ENCODE assay signal across 8 mouse cellular contexts in genomic region chr17:31295215-31295891, GRCm38 (mm10). TPM values are rescaled to one million over a fixed set of nuclear protein-coding genes. Genes with fewer than 3 reads are reported as not detected.
DNase-seq lines count a peak whose midpoint lies in the region; ATAC-seq and TF ChIP-seq lines count a peak whose summit lies in the region.

No protein-coding gene starts in this region.

- peak overlapping the region; percentile 70 for H3K4me3 ChIP-seq in left cerebral cortex, adult 2 months
- H3K4me3 ChIP-seq in cortical plate, adult 2 months (ENCODE audit: insufficient read depth, low read length): peak overlapping the region; percentile 66
- peak overlapping the region; percentile 63 for H3K4me3 ChIP-seq in heart, postnatal 0 days (ENCODE audit: low read depth, low read length)
- peak overlapping the region; percentile 64 for H3K4me3 ChIP-seq in liver, embryonic 11.5 days (ENCODE audit: low read depth, low read length)
- peak overlapping the region; percentile 68 for H3K4me3 ChIP-seq in midbrain, embryonic 16.5 days (ENCODE audit: low read depth, low read length)

- 25% methylated on average over 25 of the region's 25 CpGs for WGBS in heart, postnatal 0 days
- 10% methylated on average over 25 of the region's 25 CpGs for WGBS in liver, embryonic 11.5 days
- WGBS in midbrain, embryonic 16.5 days: 15% methylated on average over 25 of the region's 25 CpGs

- H3K9me3 ChIP-seq in heart, postnatal 0 days (replicated peaks; ENCODE audit: control insufficient read depth, low read length): no peaks in the 10 kb centered on the region
- no peaks in the 10 kb centered on the region for H3K9me3 ChIP-seq in liver, embryonic 11.5 days (ENCODE audit: control insufficient read depth, low read length)
- no peaks in the 10 kb centered on the region for H3K9me3 ChIP-seq in midbrain, embryonic 16.5 days (replicated peaks; ENCODE audit: control insufficient read depth, low read length, poor library complexity, severe bottlenecking)

- TF ChIP-seq EP300 in heart, postnatal 0 days (IDR thresholded peaks at IDR 0.05; ENCODE audit: low read depth): no peak

- H3K27ac ChIP-seq in left cerebral cortex, adult 2 months: peak overlapping the region; percentile 78; the same call in 1 of the 2 replicates
- H3K27ac ChIP-seq in cortical plate, adult 2 months (ENCODE audit: insufficient read depth, low read length): no peak overlapping the region
- no peak overlapping the region for H3K27ac ChIP-seq in heart, postnatal 0 days (ENCODE audit: low read depth)
- no peak overlapping the region for H3K27ac ChIP-seq in liver, embryonic 11.5 days (ENCODE audit: low read depth, low read length)
- H3K27ac ChIP-seq in midbrain, embryonic 16.5 days (ENCODE audit: low read length): peak overlapping the region; percentile 79

- no peaks in the 10 kb centered on the region for H3K4me1 ChIP-seq in cortical plate, adult 2 months (ENCODE audit: control insufficient read depth, insufficient read depth, low read length)
- peaks cover 30% of the 10 kb centered on the region for H3K4me1 ChIP-seq in heart, postnatal 0 days (ENCODE audit: control insufficient read depth, insufficient read depth)
- peaks cover 21% of the 10 kb centered on the region for H3K4me1 ChIP-seq in liver, embryonic 11.5 days (replicated peaks; ENCODE audit: control insufficient read depth, insufficient read depth, low read length)
- H3K4me1 ChIP-seq in midbrain, embryonic 16.5 days (ENCODE audit: control insufficient read depth, insufficient read depth, low read length): peaks cover 20% of the 10 kb centered on the region

- H3K27me3 ChIP-seq in heart, postnatal 0 days (ENCODE audit: control insufficient read depth, insufficient read depth, low read length): no peaks in the 10 kb centered on the region
- H3K27me3 ChIP-seq in liver, embryonic 11.5 days (replicated peaks; ENCODE audit: control insufficient read depth, insufficient read depth, low read length): peaks cover 8% of the 10 kb centered on the region
- no peaks in the 10 kb centered on the region for H3K27me3 ChIP-seq in midbrain, embryonic 16.5 days (ENCODE audit: control insufficient read depth, insufficient read depth, low read depth, low read length)

- peak; percentile 47; the same call in 1 of the 2 replicates for ATAC-seq in heart, postnatal 0 days (ENCODE audit: insufficient read depth, low read depth)
- ATAC-seq in liver, embryonic 11.5 days (replicated peaks; ENCODE audit: low FRiP score): peak; percentile 70
- ATAC-seq in midbrain, embryonic 16.5 days: peak; percentile 41; the same call in 1 of the 2 replicates

- peak overlapping the region; percentile 63; the same call in 1 of the 2 replicates for H3K9ac ChIP-seq in heart, postnatal 0 days (replicated peaks; ENCODE audit: low read depth, low read length)
- peak overlapping the region; percentile 73 for H3K9ac ChIP-seq in liver, embryonic 11.5 days (ENCODE audit: low read depth, low read length)
- H3K9ac ChIP-seq in midbrain, embryonic 16.5 days (ENCODE audit: low read depth, low read length): peak overlapping the region; percentile 82

- intact Hi-C loops in left cerebral cortex, adult 2 months (cut with DNase I): no loop called here

- TF ChIP-seq POLR2A in cortical plate, adult 2 months (IDR thresholded peaks at IDR 0.05; ENCODE audit: extremely low read depth, insufficient read depth, low read length): no peak

- H3K4me2 ChIP-seq in heart, postnatal 0 days (ENCODE audit: low read depth, low read length): peak overlapping the region; percentile 98
- peak overlapping the region; percentile 97 for H3K4me2 ChIP-seq in liver, embryonic 11.5 days
- H3K4me2 ChIP-seq in midbrain, embryonic 16.5 days (ENCODE audit: low read length): peak overlapping the region; percentile 95

- no peak for DNase-seq in left cerebral cortex, adult 2 months (ENCODE audit: extremely low spot score in 1 of 2, low spot score in 2 of 2)
- DNase-seq in left cerebral cortex, adult 9 months (ENCODE audit: low spot score in 2 of 2): no peak
- peak; percentile 46 for DNase-seq in heart, postnatal 0 days (ENCODE audit: low spot score)
- peak; percentile 51 for DNase-seq in liver, embryonic 11.5 days (ENCODE audit: low spot score)
- DNase-seq in testis, postnatal 10 days (ENCODE audit: low spot score): peak; percentile 72
- no peak for DNase-seq in urinary bladder, postnatal 25 days (ENCODE audit: low spot score)

- H3K36me3 ChIP-seq in heart, postnatal 0 days (replicated peaks; ENCODE audit: control insufficient read depth, insufficient read depth, low read length): no peaks in the 10 kb centered on the region
- no peaks in the 10 kb centered on the region for H3K36me3 ChIP-seq in liver, embryonic 11.5 days (ENCODE audit: control insufficient read depth, insufficient read depth, low read length)
- H3K36me3 ChIP-seq in midbrain, embryonic 16.5 days (ENCODE audit: control insufficient read depth, insufficient read depth, low read length): no peaks in the 10 kb centered on the region

- peak; percentile 54 for TF ChIP-seq CTCF in left cerebral cortex, adult 2 months (IDR thresholded peaks at IDR 0.05)
- TF ChIP-seq CTCF in cortical plate, adult 2 months (IDR thresholded peaks at IDR 0.05; ENCODE audit: extremely low read depth, insufficient read depth, low read length): peak; percentile 37; the same call in 1 of the 2 replicates
- no peak; the same call in 1 of the 2 replicates for TF ChIP-seq CTCF in heart, postnatal 0 days (IDR thresholded peaks at IDR 0.05; ENCODE audit: low read depth)

RNA-seq across cellular contexts. Expression of gene Slc37a1, which starts 8.8 kb away (rescaled TPM):
- total RNA-seq in left cerebral cortex, adult 2 months (2021): 10 to 100 TPM in 1 of 2 experiments, 1 to 10 TPM in 1; 9.4 to 12.0 TPM
- polyA plus RNA-seq in cortical plate, adult 2 months (2012; rRNA removed): 9.3 and 10.5 TPM in 2 replicates
- 16.8 and 37.9 TPM in 2 replicates for total RNA-seq in heart, postnatal 0 days (2014; rRNA removed; ENCODE audit: low replicate concordance)
- polyA plus RNA-seq in heart, postnatal 0 days (2015; fragmentation: Nextera tagmentation; extraction: Ambion mirVana): 9.7 and 13.5 TPM in 2 replicates
- 6.6 and 7.7 TPM in 2 replicates for polyA plus RNA-seq in liver, embryonic 11.5 days (2014; fragmentation: Nextera tagmentation; extraction: Ambion mirVana)
- 12.9 and 20.1 TPM in 2 replicates for polyA plus RNA-seq in midbrain, embryonic 16.5 days (2015; fragmentation: Nextera tagmentation; extraction: Ambion mirVana)

RNA-seq across cellular contexts. Expression of gene Rsph1, which starts 18.2 kb away (rescaled TPM):
- total RNA-seq in left cerebral cortex, adult 2 months (2021): 10 to 100 TPM; 14.5 to 19.8 TPM
- polyA plus RNA-seq in cortical plate, adult 2 months (2012; rRNA removed): 2.6 and 3.6 TPM in 2 replicates
- total RNA-seq in heart, postnatal 0 days (2014; rRNA removed; ENCODE audit: low replicate concordance): 0.27 TPM in 1 of 2 replicates, not detected in the other
- polyA plus RNA-seq in heart, postnatal 0 days (2015; fragmentation: Nextera tagmentation; extraction: Ambion mirVana): 1.6 and 2.3 TPM in 2 replicates
- 0.40 and 0.88 TPM in 2 replicates for polyA plus RNA-seq in liver, embryonic 11.5 days (2014; fragmentation: Nextera tagmentation; extraction: Ambion mirVana)
- polyA plus RNA-seq in midbrain, embryonic 16.5 days (2015; fragmentation: Nextera tagmentation; extraction: Ambion mirVana): 6.4 and 8.6 TPM in 2 replicates

Comparison
In these comparisons a context has a peak if more than half of its experiments do, and no peak if none do; other contexts are left out.
1. DNase-seq: peak in heart, postnatal 0 days (single experiment), liver, embryonic 11.5 days (single experiment) and testis, postnatal 10 days (single experiment); none in left cerebral cortex, adult 2 months (0 of 2), left cerebral cortex, adult 9 months (0 of 2) and urinary bladder, postnatal 25 days (single experiment).
2. H3K27ac ChIP-seq: peak in left cerebral cortex, adult 2 months (single experiment) and midbrain, embryonic 16.5 days (single experiment); none in cortical plate, adult 2 months (single experiment), heart, postnatal 0 days (single experiment) and liver, embryonic 11.5 days (single experiment).
3. Peak in every context shown above with its lines, with median percentiles within 50 percentile points of each other: H3K4me3 ChIP-seq, ATAC-seq, H3K4me2 ChIP-seq and H3K9ac ChIP-seq.